ENCODE assay signal across 17 mouse cellular contexts in the genomic region with DNA sequence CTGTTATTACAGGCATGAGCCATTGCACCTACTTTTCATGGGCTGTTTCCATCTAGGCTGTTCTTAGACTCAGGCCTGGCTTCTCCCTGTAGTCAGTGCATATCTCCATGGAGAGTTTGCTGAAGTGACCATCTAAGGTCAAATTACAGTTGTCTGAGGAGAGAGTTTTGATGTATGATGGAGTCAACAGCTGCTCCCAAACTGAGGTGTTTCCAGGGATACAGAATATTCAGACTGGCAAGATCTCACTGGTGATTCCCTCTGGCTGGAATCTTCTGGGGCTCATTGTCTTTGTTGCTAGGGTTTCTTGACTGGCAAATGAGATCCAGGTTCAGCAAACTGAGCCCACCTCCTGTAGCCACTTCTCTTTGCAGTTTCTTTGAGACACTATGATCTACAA. TPM values are rescaled to one million over a fixed set of nuclear protein-coding genes. Genes with fewer than 3 reads are reported as not detected.
"Had no signal": no experiment of that assay in that cellular context is flagged by ENCODE, and none has a peak within 500 bp of the region (broad histone marks: within the 10 kb centered on the region; RNA-seq: fewer than 3 reads in every experiment).

No protein-coding gene starts in this region.

- H3K4me3 ChIP-seq: liver, embryonic 15.5 days; midbrain, embryonic 10.5 days; midbrain, embryonic 12.5 days; neural tube, embryonic 12.5 days; stomach, embryonic 15.5 days had no signal

- DNase-seq: lung, adult 18-20 months; lung, embryonic 14.5 days; lung, postnatal 10 days; lung, postnatal 4 days; midbrain, embryonic 14.5 days; right cerebral cortex, postnatal 14 days; thymus, adult 2 months; thymus, postnatal 25 days; thymus, postnatal 4 days had no signal

- H3K27me3 ChIP-seq: liver, embryonic 15.5 days; midbrain, embryonic 12.5 days; neural tube, embryonic 12.5 days; stomach, embryonic 15.5 days had no signal

- H3K9me3 ChIP-seq: liver, embryonic 15.5 days; midbrain, embryonic 10.5 days; midbrain, embryonic 12.5 days; neural tube, embryonic 12.5 days; stomach, embryonic 15.5 days had no signal

- H3K27ac ChIP-seq: liver, embryonic 15.5 days; midbrain, embryonic 10.5 days; midbrain, embryonic 12.5 days; neural tube, embryonic 12.5 days; stomach, embryonic 15.5 days; stomach, postnatal 0 days had no signal

- H3K9ac ChIP-seq: liver, embryonic 15.5 days; lung, embryonic 14.5 days; midbrain, embryonic 12.5 days; neural tube, embryonic 12.5 days; stomach, embryonic 15.5 days had no signal

- ATAC-seq: midbrain, embryonic 16.5 days had no signal

- H3K4me1 ChIP-seq: liver, embryonic 15.5 days; midbrain, embryonic 10.5 days; midbrain, embryonic 12.5 days; neural tube, embryonic 12.5 days; stomach, embryonic 15.5 days had no signal

- H3K36me3 ChIP-seq: liver, embryonic 15.5 days; midbrain, embryonic 10.5 days; midbrain, embryonic 12.5 days; neural tube, embryonic 12.5 days; stomach, embryonic 15.5 days had no signal

- H3K4me2 ChIP-seq: liver, embryonic 15.5 days; lung, embryonic 14.5 days; midbrain, embryonic 12.5 days; neural tube, embryonic 12.5 days; stomach, embryonic 15.5 days had no signal

RNA-seq across cellular contexts. Expression of a gene that starts 26.8 kb away (rescaled TPM):
- polyA plus RNA-seq: midbrain, embryonic 12.5 days; neural tube, embryonic 12.5 days; neural tube, embryonic 14.5 days had no signal
